Mouse (Mus musculus) yolk sac, embryonic 10.5 days (tissue): ENCODE measurements around the gene Dcaf12l1.
A peak's percentile ranks its signal among the peaks of the same experiment; 100 is the strongest.
"Not testable (repeated sequence)": the region's sequence is repeated elsewhere in the genome, so short reads cannot be mapped to it uniquely, and the experiment has no call there.

Source experiments
- DNase-seq: peaks from one replicate; pipeline ENCODE4 v3.0.0-alpha.2; 2017; ENCODE audit warnings: low spot score

Dcaf12l1 gene

GRCm38 (mm10) chrX:44789761-44790411 is at the start of gene Dcaf12l1:
TSS of gene Dcaf12l1 (minus strand) at chrX:44790197.
- DNase-seq, result peak; percentile 62

DNA sequence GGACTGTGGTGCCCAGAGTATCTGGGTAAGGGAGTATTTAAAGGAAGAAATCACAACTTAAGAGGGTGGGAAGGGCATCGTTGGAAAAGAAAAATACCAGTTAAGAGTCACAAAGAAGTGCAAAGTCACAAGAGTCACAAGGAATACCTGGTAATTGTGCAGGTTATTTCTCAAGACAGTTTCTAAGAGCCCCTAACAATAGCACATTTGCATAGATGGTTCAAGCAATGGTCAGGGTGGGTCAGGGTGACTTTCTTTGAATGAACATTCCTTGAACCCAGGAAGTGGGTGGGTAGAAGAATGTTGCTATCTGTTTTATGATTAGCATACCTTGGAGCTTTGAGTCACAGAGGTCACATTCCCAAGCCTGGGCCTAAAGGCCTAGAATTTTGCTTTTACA is 19.4 kb upstream of the Dcaf12l1 start:
- not testable (repeated sequence) for DNase-seq

- DNase-seq, result no peak
Measured at GRCm38 (mm10) chrX:44789036-44789760, 799 bp downstream of the Dcaf12l1 start.
